Mouse (Mus musculus) skeletal muscle tissue, adult 2 months (tissue): Measurements from ENCODE around the gene Tspan12.

ENCODE experiments used
- DNase-seq: peaks from one replicate; pipeline ENCODE4 v3.0.0-alpha.2; 2012; ENCODE audit warnings: low read depth, low spot score

Tspan12 gene

GRCm38 (mm10) chr6:21774213-21774916, 78.0 kb downstream of the Tspan12 start:
- no peak for DNase-seq

DNA sequence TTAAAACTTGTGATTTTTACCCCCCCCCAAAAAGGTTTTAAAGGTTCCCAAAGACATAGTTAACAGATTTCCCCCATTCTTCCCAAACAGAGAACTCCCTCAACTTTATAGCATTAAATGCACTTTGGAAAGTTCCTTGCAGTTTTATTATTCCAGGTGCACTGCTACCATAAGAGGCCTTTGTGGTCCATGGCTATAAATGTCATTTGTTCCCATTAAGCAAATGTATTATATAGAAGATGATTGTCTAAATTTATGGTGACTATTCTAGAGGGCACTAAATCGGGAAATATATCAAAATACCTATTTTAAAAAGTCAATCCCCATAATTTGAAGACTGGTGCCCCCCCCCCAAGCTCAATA, 82.9 kb downstream of the Tspan12 start:
- DNase-seq: no peak

DNA sequence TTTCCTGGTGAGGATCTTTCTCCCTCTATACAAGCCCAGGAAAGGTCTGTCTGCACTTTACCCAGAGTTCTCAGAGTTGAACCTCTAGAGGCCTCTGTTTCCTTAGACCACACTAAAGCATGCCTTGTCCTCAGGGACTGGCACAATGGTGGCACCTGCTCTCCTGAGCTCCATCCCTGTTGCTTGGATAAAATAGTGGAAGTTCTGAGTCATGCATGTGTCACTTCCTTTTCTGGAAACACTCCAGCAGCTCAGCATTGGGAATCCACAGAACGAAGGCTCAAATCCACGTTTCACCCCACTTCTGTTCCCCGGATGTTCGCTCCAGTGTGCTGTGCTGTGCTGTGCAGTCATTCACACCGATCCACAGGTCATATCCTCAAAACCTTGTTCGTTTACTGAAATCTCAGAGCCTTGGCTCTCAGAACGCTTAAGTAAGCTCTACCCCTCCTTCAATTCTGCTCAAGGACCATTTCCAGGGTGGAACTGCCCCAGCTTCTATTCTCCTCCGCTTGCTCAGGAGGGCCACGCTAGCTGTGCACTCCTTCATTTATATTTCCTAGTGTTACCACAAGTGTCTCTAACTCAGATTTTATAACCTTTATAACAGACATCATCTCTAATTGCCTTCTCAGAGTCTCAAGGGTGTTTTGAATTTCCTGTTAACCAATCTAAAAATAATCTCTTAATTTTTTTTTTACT, 83.4 kb downstream of the Tspan12 start:
- DNase-seq: peak; percentile 7

GRCm38 (mm10) chr6:21767787-21768221, 84.5 kb downstream of the Tspan12 start:
- no peak for DNase-seq

- no peak for DNase-seq
These were observed 104.8 kb downstream of the Tspan12 start for GRCm38 (mm10) chr6:21747536-21747935.

DNA sequence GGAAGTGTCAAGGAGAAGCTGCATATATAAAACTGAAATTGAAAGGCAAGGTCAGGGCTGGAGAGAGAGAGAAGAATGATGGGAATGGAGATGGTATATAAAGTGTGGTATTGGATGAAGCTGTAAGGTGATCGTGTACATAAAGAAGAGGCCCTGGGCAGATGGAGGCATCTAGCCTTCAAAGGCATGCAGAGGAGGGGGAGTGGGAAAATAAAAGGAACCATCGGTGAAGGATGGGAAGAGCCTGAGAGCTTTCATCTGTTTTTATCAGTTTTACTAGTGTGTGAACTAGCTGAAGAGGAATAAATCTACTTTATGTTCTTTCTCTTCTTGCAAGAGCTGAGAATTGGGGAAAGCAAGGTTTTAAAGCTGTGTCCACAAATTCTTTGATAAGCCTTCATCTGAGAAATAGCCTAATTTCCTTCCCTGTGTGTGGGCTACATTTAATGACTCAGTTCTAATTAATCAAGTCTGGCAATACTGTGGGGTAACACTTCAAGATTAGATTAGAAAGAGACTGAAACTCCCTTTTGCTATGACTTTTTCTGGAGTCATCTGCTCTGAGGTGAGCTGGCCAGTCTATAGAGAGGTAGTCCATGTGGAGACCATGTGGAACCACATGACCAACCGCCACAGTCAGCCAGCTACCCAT, 107.6 kb downstream of the Tspan12 start:
- no peak for DNase-seq

DNA sequence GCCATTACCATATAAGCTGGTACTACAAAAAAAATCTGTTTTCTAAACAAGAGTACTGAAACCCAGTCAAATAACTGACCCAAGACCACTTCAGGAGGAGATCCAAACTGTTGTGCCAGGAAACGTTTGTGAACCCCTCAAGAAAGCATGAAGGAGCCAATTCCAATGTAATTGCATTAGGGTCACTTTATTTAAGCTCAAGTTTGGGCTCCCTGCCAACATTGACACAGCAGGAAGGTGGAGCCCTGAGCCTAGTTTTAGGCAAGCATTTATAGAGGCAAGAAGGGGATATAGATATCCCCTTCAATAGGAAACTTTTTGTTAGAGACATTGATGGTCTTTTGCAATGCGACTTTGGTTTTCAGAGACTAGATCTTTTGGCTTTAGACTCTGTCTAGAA, 111.7 kb downstream of the Tspan12 start:
- DNase-seq: no peak

DNA sequence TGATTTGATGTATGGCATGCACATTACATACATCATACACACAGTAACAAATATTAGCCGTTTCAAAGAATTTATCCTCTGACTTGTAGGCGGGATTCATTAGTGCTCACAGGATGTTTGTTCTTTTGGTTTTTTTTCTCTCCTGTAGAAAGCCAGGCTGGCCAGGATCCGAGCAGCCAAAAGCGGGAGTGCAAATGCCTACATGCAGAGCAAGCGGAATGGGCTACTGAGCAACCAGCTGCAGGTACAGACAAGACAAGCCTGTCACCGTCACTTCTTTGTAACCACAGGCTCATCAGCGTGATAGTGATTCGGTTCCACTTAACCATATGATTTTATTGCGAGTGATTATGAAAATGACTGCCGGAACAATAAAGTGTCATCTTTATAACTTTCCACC, 130.1 kb downstream of the Tspan12 start:
- DNase-seq: no peak
